Mouse (Mus musculus) kidney, embryonic 14.5 days (tissue): Measurements from ENCODE around the gene Cdk19. TPM values are rescaled to one million over a fixed set of nuclear protein-coding genes. Genes with fewer than 3 reads are reported as not detected.

Experiments
- ATAC-seq: fragments of 200-750 bp; cut with Nextera tagmentation; 2 replicates; pipeline ENCODE4 v1.8.0; 2017; ENCODE audit warnings: moderate number of reproducible peaks, mild to moderate bottlenecking, moderate TSS enrichment, moderate library complexity; ENCODE audit not compliant: low FRiP score, low TSS enrichment
- H3K27ac ChIP-seq: fragments of 300-500 bp; sonication (generic); 2 replicates; pipeline ENCODE4 v1.5.1; 2014; ENCODE audit warnings: low read depth, mild to moderate bottlenecking, low read length, moderate library complexity, mixed read lengths
- H3K27me3 ChIP-seq: fragments of 300-500 bp; sonication (generic); 2 replicates; pipeline ENCODE4 v1.6.1; 2014; ENCODE audit warnings: mild to moderate bottlenecking, low read length; ENCODE audit not compliant: control insufficient read depth, insufficient read depth
- H3K36me3 ChIP-seq: fragments of 300-500 bp; sonication (generic); 2 replicates; pipeline ENCODE4 v1.6.1; 2014; ENCODE audit warnings: low read length, mixed read lengths; ENCODE audit not compliant: control insufficient read depth, insufficient read depth
- H3K4me1 ChIP-seq: fragments of 300-500 bp; sonication (generic); 2 replicates; pipeline ENCODE4 v1.6.1; 2014; ENCODE audit warnings: low read length, mixed read lengths; ENCODE audit not compliant: control insufficient read depth, insufficient read depth
- H3K4me2 ChIP-seq: fragments of 300-500 bp; sonication (generic); replicated peaks from 2 replicates; pipeline ENCODE4 v1.6.1; 2014; ENCODE audit warnings: low read depth, mild to moderate bottlenecking, low read length
- H3K4me3 ChIP-seq: fragments of 300-500 bp; sonication (generic); 2 replicates; pipeline ENCODE4 v1.5.1; 2014; ENCODE audit warnings: mild to moderate bottlenecking, low read length
- H3K9ac ChIP-seq: fragments of 300-500 bp; sonication (generic); 2 replicates; pipeline ENCODE4 v1.6.1; 2014; ENCODE audit warnings: low read depth, mild to moderate bottlenecking, low read length, moderate library complexity
- H3K9me3 ChIP-seq: fragments of 300-500 bp; sonication (generic); 2 replicates; pipeline ENCODE4 v1.6.1; 2016; ENCODE audit warnings: low read length; ENCODE audit not compliant: control insufficient read depth
- WGBS: fragments of 180-500 bp; shearing (Covaris S2); extraction: QIAGEN DNeasy Blood & Tissue Kit; methylation state at CpG from one replicate; pipeline ENCODE4 v1.1.7; 2014; 5-methylcytosine and 5-hydroxymethylcytosine counted together
- polyA plus RNA-seq: library from polyadenylated mRNA; unstranded; fragments of >200 nt; fragmentation: Nextera tagmentation; extraction: Ambion mirVana; gene quantifications from 2 replicates; pipeline ENCODE4 v1.2.1, GENCODE M21; 2014

Cdk19 gene
- polyA plus RNA-seq, 1 experiment from 2014 or later: 10.8 TPM

DNA sequence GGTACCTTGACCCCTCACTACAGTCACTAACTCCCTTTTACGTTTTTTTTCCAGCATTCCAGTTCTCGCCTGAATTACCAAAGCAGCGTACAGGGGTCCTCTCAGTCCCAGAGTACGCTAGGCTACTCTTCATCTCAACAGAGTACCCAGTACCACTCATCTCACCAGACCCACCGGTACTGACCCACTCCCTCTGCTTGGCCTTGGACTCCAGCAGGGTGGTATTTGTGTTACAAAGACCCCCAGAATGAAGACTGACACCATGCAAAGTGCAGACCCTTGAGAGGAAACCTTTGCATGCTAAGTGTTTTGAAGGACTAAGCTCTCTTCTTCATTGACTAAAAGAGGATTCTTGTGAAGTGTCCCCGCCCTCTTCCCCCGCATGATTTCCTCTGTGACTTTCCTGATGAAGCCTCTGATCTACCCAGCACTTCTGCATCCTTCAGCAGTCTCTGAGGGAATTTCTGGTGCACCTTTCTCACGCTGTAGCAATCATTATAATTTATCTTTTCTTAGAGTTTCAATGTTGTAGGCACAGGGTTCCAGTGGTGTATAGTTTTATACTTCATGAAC lies 140.3 kb downstream of the Cdk19 start:
- H3K4me3 ChIP-seq: no peak overlapping the region
- no peaks in the 10 kb centered on the region for H3K9me3 ChIP-seq
- ATAC-seq: no peak
- H3K4me2 ChIP-seq: no peak overlapping the region
- no peaks in the 10 kb centered on the region for H3K4me1 ChIP-seq
- no peaks in the 10 kb centered on the region for H3K27me3 ChIP-seq
- 72% methylated on average over 8 of the region's 8 CpGs for WGBS
- H3K27ac ChIP-seq: no peak overlapping the region
- peaks cover 37% of the 10 kb centered on the region; the same call in 1 of the 2 replicates for H3K36me3 ChIP-seq
- no peak overlapping the region for H3K9ac ChIP-seq

DNA sequence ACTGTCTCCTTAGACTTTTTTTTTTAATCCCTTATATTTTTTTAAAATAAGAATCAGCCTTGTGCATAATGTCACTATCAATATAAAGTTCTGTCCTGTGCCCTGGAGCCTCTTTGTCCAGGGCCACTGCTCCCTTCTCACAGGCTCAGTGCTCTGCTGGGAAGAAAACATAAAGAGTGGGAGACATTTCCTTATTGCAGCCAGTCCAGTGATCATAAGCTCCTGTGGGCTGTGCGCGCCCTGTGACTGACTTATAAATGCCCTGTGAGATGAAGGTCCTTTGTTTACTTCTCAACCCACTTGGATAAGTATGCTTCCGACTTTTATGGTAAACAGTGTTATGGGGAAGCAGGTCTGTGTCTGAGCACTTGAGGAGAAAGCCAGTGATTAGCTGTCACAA lies 142.2 kb downstream of the Cdk19 start:
- H3K27me3 ChIP-seq: no peaks in the 10 kb centered on the region
- WGBS: 89% methylated on average over 3 of the region's 3 CpGs
- H3K4me2 ChIP-seq: no peak overlapping the region
- H3K4me3 ChIP-seq: no peak overlapping the region
- peaks cover 27% of the 10 kb centered on the region; the same call in 1 of the 2 replicates for H3K36me3 ChIP-seq
- no peak overlapping the region for H3K9ac ChIP-seq
- no peak overlapping the region for H3K27ac ChIP-seq
- H3K9me3 ChIP-seq: no peaks in the 10 kb centered on the region
- ATAC-seq: no peak
- H3K4me1 ChIP-seq: no peaks in the 10 kb centered on the region

- Histone ChIP-seq H3K9me3 (no peaks in the 10 kb centered on the region), H3K9ac (no peak overlapping the region), H3K4me1 (no peaks in the 10 kb centered on the region), H3K27ac (no peak overlapping the region), H3K27me3 (no peaks in the 10 kb centered on the region), H3K4me3 (no peak overlapping the region), H3K36me3 (peaks cover 22% of the 10 kb centered on the region; the same call in 1 of the 2 replicates), H3K4me2 (no peak overlapping the region)
- ATAC-seq: no peak
- WGBS: 87% methylated on average over 6 of the region's 6 CpGs
These were observed 142.9 kb downstream of the Cdk19 start for GRCm38 (mm10) chr10:40482285-40482684.

GRCm38 (mm10) chr10:40489086-40489796 lies 149.9 kb downstream of the Cdk19 start:
- no peaks in the 10 kb centered on the region for H3K9me3 ChIP-seq
- H3K27ac ChIP-seq: no peak overlapping the region
- no peaks in the 10 kb centered on the region for H3K4me1 ChIP-seq
- H3K4me2 ChIP-seq: no peak overlapping the region
- no peak overlapping the region for H3K9ac ChIP-seq
- no peak for ATAC-seq
- 91% methylated on average over 6 of the region's 6 CpGs for WGBS
- H3K4me3 ChIP-seq: no peak overlapping the region
- H3K36me3 ChIP-seq: no peaks in the 10 kb centered on the region
- no peaks in the 10 kb centered on the region for H3K27me3 ChIP-seq

GRCm38 (mm10) chr10:40491131-40491530 lies 151.8 kb downstream of the Cdk19 start:
- ATAC-seq: no peak
- no peaks in the 10 kb centered on the region for H3K36me3 ChIP-seq
- no peaks in the 10 kb centered on the region for H3K4me1 ChIP-seq
- no peak overlapping the region for H3K9ac ChIP-seq
- H3K4me3 ChIP-seq: no peak overlapping the region
- no peak overlapping the region for H3K27ac ChIP-seq
- 95% methylated on average over 7 of the region's 7 CpGs for WGBS
- no peaks in the 10 kb centered on the region for H3K9me3 ChIP-seq
- no peak overlapping the region for H3K4me2 ChIP-seq
- no peaks in the 10 kb centered on the region for H3K27me3 ChIP-seq

- no peaks in the 10 kb centered on the region for H3K4me1 ChIP-seq
- no peak overlapping the region for H3K27ac ChIP-seq
- no peak overlapping the region for H3K4me3 ChIP-seq
- WGBS: 83% methylated on average over 10 of the region's 10 CpGs
- H3K9me3 ChIP-seq: no peaks in the 10 kb centered on the region
- no peak for ATAC-seq
- no peaks in the 10 kb centered on the region for H3K36me3 ChIP-seq
- no peaks in the 10 kb centered on the region for H3K27me3 ChIP-seq
- no peak overlapping the region for H3K9ac ChIP-seq
- H3K4me2 ChIP-seq: no peak overlapping the region
These were observed 152.4 kb downstream of the Cdk19 start for GRCm38 (mm10) chr10:40491748-40492147.

GRCm38 (mm10) chr10:40494181-40495162 lies 155.1 kb downstream of the Cdk19 start:
- no peak for ATAC-seq
- 0 out of 2 replicates have a peak, but pooled peaks cover under 1% of the 10 kb centered on the region for H3K4me1 ChIP-seq
- H3K27ac ChIP-seq: peak overlapping the region; percentile 24; the same call in 1 of the 2 replicates
- H3K27me3 ChIP-seq: no peaks in the 10 kb centered on the region
- no peak overlapping the region for H3K9ac ChIP-seq
- H3K4me2 ChIP-seq: no peak overlapping the region
- WGBS: 77% methylated on average over 9 of the region's 9 CpGs
- H3K36me3 ChIP-seq: no peaks in the 10 kb centered on the region
- H3K9me3 ChIP-seq: no peaks in the 10 kb centered on the region
- H3K4me3 ChIP-seq: no peak overlapping the region

DNA sequence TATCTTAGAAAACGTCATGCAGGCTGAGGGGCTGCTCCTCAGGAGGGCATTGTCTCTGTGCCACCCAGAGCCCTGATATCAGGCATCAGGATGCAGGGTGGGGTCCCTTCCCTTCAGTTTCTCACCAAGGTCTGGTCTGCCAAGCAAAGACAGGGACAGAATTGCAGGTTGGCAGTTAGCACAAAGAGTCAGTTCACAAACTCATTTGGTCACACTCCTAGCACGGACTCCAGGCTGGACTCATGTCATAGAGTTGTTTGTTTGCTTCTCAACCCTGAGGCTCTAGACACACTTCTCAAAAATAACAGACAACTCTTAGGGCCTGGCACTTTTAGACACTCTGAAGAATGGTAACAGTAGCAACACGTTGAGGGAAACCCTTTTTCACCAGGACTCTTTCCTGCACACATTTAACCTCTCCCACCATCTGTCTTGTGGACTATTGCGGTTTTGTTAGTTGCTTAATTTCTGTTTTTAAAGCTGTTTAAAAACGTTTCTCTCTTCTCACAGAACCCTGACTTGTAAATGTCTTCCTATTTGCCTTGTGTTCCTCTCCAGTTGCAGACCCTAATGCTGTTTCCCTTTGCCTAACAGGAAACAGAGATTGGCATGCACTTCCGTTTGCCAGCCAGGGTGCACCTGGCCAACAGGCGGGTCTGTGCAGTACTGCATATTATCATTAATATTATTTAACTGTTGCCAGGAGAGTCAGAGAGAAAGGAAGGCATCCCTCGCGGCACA lies 158.1 kb downstream of the Cdk19 start:
- WGBS: 60% methylated on average over 9 of the region's 9 CpGs
- no peak overlapping the region for H3K4me3 ChIP-seq
- H3K4me1 ChIP-seq: 0 out of 2 replicates have a peak, but pooled peaks cover 6% of the 10 kb centered on the region
- H3K27me3 ChIP-seq: no peaks in the 10 kb centered on the region
- no peak overlapping the region for H3K9ac ChIP-seq
- no peaks in the 10 kb centered on the region for H3K9me3 ChIP-seq
- no peak for ATAC-seq
- no peaks in the 10 kb centered on the region for H3K36me3 ChIP-seq
- no peak overlapping the region for H3K27ac ChIP-seq
- no peak overlapping the region for H3K4me2 ChIP-seq
